Mouse (Mus musculus) hindbrain, embryonic 11.5 days (tissue): ENCODE measurements at regions not wholly inside any gene's neighbourhood (a gene's known extent, or its start where the extent isn't known, plus 50 kb on each side); places are given as distances from the start of the nearest gene placed in this dataset.

Experiments used
- ATAC-seq: fragments of 200-750 bp; cut with Nextera tagmentation; 2 replicates; pipeline ENCODE4 v1.8.0; 2017; ENCODE audit warnings: mild to moderate bottlenecking, moderate TSS enrichment, moderate library complexity; ENCODE audit not compliant: low FRiP score
- DNase-seq: peaks from one replicate; pipeline ENCODE4 v3.0.0-alpha.2; 2015; ENCODE audit warnings: low spot score
- H3K27ac ChIP-seq: fragments of 300-500 bp; sonication (generic); 2 replicates; pipeline ENCODE4 v1.5.1; 2014; ENCODE audit warnings: mild to moderate bottlenecking, low read depth, low read length
- H3K27me3 ChIP-seq: fragments of 300-500 bp; sonication (generic); 2 replicates; pipeline ENCODE4 v1.6.1; 2014; ENCODE audit warnings: mild to moderate bottlenecking, low read length, moderate library complexity, mixed read lengths; ENCODE audit not compliant: control insufficient read depth, insufficient read depth
- H3K36me3 ChIP-seq: fragments of 300-500 bp; sonication (generic); 2 replicates; pipeline ENCODE4 v1.6.1; 2014; ENCODE audit warnings: mild to moderate bottlenecking, low read length, moderate library complexity, mixed read lengths; ENCODE audit not compliant: control insufficient read depth, insufficient read depth
- H3K4me1 ChIP-seq: fragments of 300-500 bp; sonication (generic); replicated peaks from 2 replicates; pipeline ENCODE4 v1.6.1; 2014; ENCODE audit warnings: low read length, mixed read lengths; ENCODE audit not compliant: control insufficient read depth, insufficient read depth
- H3K4me2 ChIP-seq: fragments of 300-500 bp; sonication (generic); replicated peaks from 2 replicates; pipeline ENCODE4 v1.6.1; 2014; ENCODE audit warnings: mild to moderate bottlenecking, low read depth, low read length
- H3K4me3 ChIP-seq: fragments of 300-500 bp; sonication (generic); 2 replicates; pipeline ENCODE4 v1.5.1; 2014; ENCODE audit warnings: low read depth, low read length
- H3K9ac ChIP-seq: fragments of 300-500 bp; sonication (generic); 2 replicates; pipeline ENCODE4 v1.6.1; 2014; ENCODE audit warnings: low read depth, low read length
- H3K9me3 ChIP-seq: fragments of 300-500 bp; sonication (generic); 2 replicates; pipeline ENCODE4 v1.6.1; 2016; ENCODE audit warnings: low read length; ENCODE audit not compliant: control insufficient read depth
- WGBS: fragments of 180-500 bp; shearing (Covaris S2); extraction: QIAGEN DNeasy Blood & Tissue Kit; methylation state at CpG from one replicate; pipeline ENCODE4 v1.1.7; 2014; 5-methylcytosine and 5-hydroxymethylcytosine counted together

DNA sequence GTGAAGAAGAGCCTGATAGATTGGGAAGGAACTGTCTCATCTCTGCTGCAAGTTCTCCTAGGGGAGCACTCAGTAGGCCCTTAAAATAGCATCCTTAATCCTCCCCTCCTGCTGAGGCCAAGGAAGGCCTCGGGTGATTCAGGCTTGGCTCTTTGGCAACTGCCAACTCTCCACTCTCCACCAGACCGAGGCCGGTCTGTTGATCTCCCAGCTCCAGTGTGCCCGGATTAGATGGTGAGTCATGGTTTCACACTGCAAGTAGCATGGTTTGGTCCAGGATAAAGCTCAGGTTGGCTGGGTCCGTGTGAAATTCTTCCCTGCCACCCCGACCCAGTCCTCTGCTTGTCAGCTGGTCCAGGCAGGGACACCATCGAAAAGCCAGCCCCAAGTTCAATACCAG, 437.5 kb upstream of the Tbx3 start:
- no peak overlapping the region for H3K4me3 ChIP-seq
- H3K9me3 ChIP-seq: no peaks in the 10 kb centered on the region
- ATAC-seq: no peak
- H3K27ac ChIP-seq: no peak overlapping the region
- no peaks in the 10 kb centered on the region for H3K4me1 ChIP-seq
- H3K36me3 ChIP-seq: no peaks in the 10 kb centered on the region
- 79% methylated on average over 7 of the region's 7 CpGs for WGBS
- H3K9ac ChIP-seq: no peak overlapping the region
- H3K27me3 ChIP-seq: no peaks in the 10 kb centered on the region
- DNase-seq: no peak
- H3K4me2 ChIP-seq: no peak overlapping the region

DNA sequence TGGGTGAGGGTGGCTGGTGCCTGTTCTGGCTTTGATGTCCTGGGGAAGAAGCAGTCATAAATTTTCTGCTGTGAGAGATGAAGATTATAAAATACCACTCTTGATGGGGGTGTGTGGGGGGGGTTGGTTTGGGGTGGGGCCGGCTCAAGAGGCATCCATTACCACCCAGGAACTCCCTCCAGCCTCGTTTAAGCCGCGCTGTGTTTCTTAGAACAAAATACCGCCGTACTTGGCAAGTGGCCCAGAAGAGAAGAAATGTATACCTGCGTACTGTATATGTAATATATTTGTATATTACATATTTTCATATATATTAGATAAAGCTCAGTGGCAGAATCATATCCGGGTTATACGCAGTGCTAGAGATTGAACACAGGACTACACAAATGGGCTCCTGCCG, 434.6 kb upstream of the Tbx3 start:
- Histone ChIP-seq H3K27me3 (no peaks in the 10 kb centered on the region), H3K9me3 (no peaks in the 10 kb centered on the region), H3K9ac (no peak overlapping the region), H3K4me2 (no peak overlapping the region), H3K4me1 (no peaks in the 10 kb centered on the region), H3K4me3 (no peak overlapping the region), H3K36me3 (no peaks in the 10 kb centered on the region), H3K27ac (no peak overlapping the region)
- ATAC-seq (no peak), DNase-seq (no peak)
- WGBS: 91% methylated on average over 10 of the region's 10 CpGs

DNA sequence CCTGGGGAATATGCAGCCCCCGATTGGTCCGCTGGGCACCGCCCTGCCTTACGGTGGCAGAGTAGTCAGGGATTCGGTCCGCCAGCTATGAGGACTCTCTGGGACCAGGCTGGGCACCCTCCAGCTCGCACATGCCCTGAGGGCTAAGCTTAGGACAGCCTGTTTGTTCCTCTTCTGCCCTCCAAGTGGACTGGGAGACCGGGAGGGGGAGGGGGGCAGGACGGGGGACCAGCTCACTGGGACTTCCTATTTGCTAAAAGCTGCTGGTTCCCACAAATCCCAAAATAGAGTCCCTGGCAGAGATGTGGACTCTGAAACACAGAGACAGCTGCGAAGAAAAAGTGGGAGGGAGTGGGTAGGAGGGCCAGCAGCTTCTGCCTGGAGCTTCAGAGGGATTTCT, 423.6 kb upstream of the Tbx3 start:
- no peak overlapping the region for H3K4me2 ChIP-seq
- no peak for DNase-seq
- H3K27me3 ChIP-seq: no peaks in the 10 kb centered on the region
- ATAC-seq: no peak
- H3K27ac ChIP-seq: no peak overlapping the region
- no peak overlapping the region for H3K4me3 ChIP-seq
- H3K4me1 ChIP-seq: no peaks in the 10 kb centered on the region
- H3K9ac ChIP-seq: no peak overlapping the region
- 81% methylated on average over 10 of the region's 10 CpGs for WGBS
- H3K36me3 ChIP-seq: no peaks in the 10 kb centered on the region
- no peaks in the 10 kb centered on the region for H3K9me3 ChIP-seq

DNA sequence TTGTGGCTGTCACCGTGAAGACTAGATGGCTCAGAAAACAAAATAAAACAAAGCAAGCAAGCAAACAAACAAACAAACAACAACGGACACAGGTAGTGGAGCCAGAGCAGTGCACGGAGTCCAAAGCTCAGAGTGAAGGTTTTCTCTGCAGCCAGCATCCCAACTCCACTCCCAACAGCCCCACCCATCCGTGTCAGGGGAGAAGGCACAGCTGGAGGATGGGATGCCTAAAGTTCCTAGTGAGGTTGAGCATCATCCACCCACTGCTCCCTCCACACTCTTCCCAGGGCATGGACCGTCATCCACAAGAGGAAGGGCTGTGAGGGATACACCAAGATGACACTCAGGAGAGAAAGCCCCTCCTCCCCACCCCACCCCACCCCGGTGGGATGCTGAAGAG, 421.8 kb upstream of the Tbx3 start:
- Histone ChIP-seq H3K9ac (no peak overlapping the region), H3K4me1 (no peaks in the 10 kb centered on the region), H3K27ac (no peak overlapping the region), H3K36me3 (no peaks in the 10 kb centered on the region), H3K4me3 (no peak overlapping the region), H3K9me3 (no peaks in the 10 kb centered on the region), H3K27me3 (no peaks in the 10 kb centered on the region), H3K4me2 (no peak overlapping the region)
- ATAC-seq: no peak
- WGBS: 77% methylated on average over 6 of the region's 6 CpGs
- DNase-seq: no peak

DNA sequence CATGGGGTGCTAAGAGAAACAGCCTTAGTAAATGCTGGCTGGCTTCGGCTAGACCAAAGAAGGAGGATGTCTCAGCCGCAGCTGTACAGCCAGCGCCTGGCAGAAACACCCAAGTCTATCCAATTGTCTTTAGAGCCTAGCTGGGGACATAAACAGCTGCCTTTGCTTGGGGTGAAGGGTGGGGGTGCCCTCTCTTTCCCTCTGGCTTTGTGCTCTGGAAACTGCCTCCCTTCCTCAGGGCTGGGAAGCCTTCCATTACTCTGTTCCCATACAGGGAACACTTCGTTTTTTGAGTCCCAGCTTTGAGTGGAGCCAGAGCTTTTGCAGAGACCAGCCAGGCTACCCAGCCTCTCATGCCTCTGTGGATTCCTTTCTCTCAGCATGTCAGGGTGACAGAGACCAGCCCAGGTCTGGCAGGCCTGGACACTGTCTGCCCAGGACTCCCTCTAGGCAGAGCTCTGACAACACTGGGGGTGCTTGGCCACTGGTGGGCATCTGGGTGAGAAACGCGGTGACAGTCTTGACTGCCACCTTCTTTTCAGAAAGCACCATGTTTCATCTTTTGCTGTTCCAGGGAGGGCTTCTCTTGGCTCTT, 421.2 kb upstream of the Tbx3 start:
- Histone ChIP-seq H3K4me2 (no peak overlapping the region), H3K27ac (no peak overlapping the region), H3K4me1 (no peaks in the 10 kb centered on the region), H3K9me3 (no peaks in the 10 kb centered on the region), H3K27me3 (no peaks in the 10 kb centered on the region), H3K4me3 (no peak overlapping the region), H3K9ac (no peak overlapping the region), H3K36me3 (no peaks in the 10 kb centered on the region)
- WGBS: 84% methylated on average over 6 of the region's 6 CpGs
- DNase-seq: no peak
- ATAC-seq: no peak

DNA sequence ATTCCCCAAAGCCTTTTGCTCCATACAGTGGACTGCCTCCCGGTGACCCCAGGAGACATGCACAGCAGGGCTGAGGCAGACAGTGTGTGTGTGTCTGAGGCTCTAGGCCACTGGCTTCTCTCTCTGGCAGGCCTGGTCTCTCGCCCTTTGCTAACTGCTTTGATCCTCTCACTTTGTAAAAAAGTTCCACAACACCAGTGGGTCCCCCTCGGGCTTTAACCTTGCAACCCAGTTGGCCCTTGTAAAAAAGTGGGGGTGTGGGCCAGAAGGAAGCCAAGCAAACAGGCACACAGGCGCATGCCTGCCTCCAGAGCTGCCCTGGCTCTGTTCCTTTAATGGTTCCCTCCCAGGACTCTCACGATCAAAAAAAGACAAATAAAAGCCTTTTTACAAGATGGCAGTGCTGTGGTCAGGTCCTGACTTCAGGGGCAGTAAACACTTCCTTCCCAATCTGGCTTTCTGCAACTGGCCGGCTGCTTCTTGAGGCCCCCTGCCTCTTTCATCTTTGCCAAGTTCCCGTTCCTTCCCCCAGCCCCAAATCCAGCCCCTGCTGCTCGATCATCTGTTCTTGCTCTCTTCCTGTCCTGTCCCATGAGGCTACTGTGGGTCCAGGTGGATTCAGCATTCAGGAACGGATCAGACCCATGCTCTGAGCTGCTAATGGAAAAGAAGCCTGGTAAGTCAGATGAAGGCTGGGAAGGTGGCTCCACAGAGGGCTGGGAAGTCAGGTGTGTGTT, 419.0 kb upstream of the Tbx3 start:
- Histone ChIP-seq H3K4me3 (no peak overlapping the region), H3K36me3 (no peaks in the 10 kb centered on the region), H3K27me3 (no peaks in the 10 kb centered on the region), H3K4me2 (no peak overlapping the region), H3K27ac (no peak overlapping the region), H3K9ac (no peak overlapping the region), H3K9me3 (no peaks in the 10 kb centered on the region), H3K4me1 (no peaks in the 10 kb centered on the region)
- 49% methylated on average over 9 of the region's 9 CpGs for WGBS
- DNase-seq (no peak), ATAC-seq (no peak)

DNA sequence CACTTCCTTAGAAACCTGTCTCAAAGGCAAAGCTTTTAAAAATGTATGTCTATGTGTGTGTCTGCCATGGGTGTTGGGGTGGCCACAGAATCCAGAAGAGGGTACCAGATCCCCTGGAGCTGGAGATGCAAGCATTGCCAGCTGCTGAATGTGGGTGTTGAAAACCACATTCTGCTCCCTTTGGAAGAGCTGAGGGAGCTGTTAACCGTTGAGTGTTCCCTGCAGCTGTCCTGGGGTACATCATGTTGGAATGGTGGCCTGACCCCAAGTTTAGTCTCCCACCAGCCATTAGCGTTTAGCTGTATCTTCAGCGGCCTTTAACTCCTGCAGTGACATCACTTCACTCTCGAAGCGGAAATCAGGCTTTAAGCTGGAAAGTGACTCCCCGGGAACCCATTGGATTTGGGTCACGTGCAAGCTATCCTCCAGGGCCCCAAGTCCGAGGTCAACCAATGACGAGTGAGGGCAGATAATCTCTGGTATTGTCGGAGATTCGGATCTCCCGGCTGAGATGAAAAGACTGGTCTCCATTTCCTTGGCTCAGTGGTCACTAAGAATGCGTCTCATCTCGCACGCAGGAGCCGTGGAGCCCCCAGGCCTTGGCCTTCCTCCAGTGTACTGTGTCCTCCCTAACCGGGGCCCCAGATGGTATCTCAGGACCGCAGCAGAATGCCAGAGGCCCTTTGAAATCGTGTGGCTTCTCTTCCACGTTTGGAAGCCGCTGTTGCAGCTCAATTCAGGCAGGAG, 412.9 kb upstream of the Tbx3 start:
- no peak overlapping the region for H3K4me3 ChIP-seq
- H3K9me3 ChIP-seq: no peaks in the 10 kb centered on the region
- H3K4me2 ChIP-seq: no peak overlapping the region
- ATAC-seq: no peak
- WGBS: 58% methylated on average over 21 of the region's 21 CpGs
- H3K4me1 ChIP-seq: no peaks in the 10 kb centered on the region
- no peak overlapping the region for H3K9ac ChIP-seq
- no peaks in the 10 kb centered on the region for H3K27me3 ChIP-seq
- no peaks in the 10 kb centered on the region for H3K36me3 ChIP-seq
- no peak overlapping the region for H3K27ac ChIP-seq
- DNase-seq: no peak

DNA sequence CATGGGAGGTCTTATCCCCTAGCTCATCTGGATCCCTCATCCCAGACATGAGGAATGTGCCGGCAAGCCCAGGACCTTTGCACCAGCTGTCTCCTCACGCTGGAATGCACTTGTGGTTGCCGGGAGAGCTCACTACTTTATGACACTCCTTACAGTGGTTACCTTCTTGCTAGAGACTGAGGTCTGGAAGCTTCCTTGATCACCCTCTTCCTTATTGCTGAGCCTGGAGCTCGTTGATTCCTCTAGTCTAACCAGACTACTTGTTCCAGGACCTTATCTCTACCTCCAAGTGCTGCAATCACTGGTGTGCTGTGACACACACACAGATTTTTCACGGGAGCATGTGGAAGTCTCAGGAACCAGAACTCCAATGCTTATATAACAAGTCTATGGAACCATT, 411.6 kb upstream of the Tbx3 start:
- no peak overlapping the region for H3K4me3 ChIP-seq
- 87% methylated on average over 5 of the region's 5 CpGs for WGBS
- no peak overlapping the region for H3K4me2 ChIP-seq
- H3K36me3 ChIP-seq: no peaks in the 10 kb centered on the region
- no peak overlapping the region for H3K27ac ChIP-seq
- no peaks in the 10 kb centered on the region for H3K4me1 ChIP-seq
- H3K9me3 ChIP-seq: no peaks in the 10 kb centered on the region
- H3K27me3 ChIP-seq: no peaks in the 10 kb centered on the region
- ATAC-seq (no peak), DNase-seq (no peak)
- no peak overlapping the region for H3K9ac ChIP-seq
